Comparison of ENCODE assay signal across 16 mouse cellular contexts in genomic region chr9:43130684-43131083, GRCm38 (mm10). TPM values are rescaled to one million over a fixed set of nuclear protein-coding genes. Genes with fewer than 3 reads are reported as not detected.
DNase-seq lines count a peak whose midpoint lies in the region; ATAC-seq and TF ChIP-seq lines count a peak whose summit lies in the region.
"Had no signal": no experiment of that assay in that cellular context is flagged by ENCODE, and none has a peak within 500 bp of the region (broad histone marks: within the 10 kb centered on the region; RNA-seq: fewer than 3 reads in every experiment).

No protein-coding gene starts in this region.

- no peak for ATAC-seq in kidney, postnatal 0 days (replicated peaks; ENCODE audit: low FRiP score, low read depth)
- no peak for ATAC-seq in kidney, embryonic 15.5 days (replicated peaks; ENCODE audit: low FRiP score)
- ATAC-seq: activated CD4-positive, CD25-positive, alpha-beta regulatory T cell, adult 4 months had no signal

- TF ChIP-seq CTCF in kidney, postnatal 0 days (IDR thresholded peaks at IDR 0.05; ENCODE audit: low read depth) = peak; percentile 43
- 0 out of 2 replicates have a peak, but pooled peaks have one; percentile 7 for TF ChIP-seq CTCF in bone marrow macrophage, adult 2 months (IDR thresholded peaks at IDR 0.05; ENCODE audit: low read depth, low read length)

- H3K27me3 ChIP-seq in kidney, postnatal 0 days (ENCODE audit: insufficient read depth, low read length) = no peaks in the 10 kb centered on the region
- H3K27me3 ChIP-seq in kidney, embryonic 15.5 days = no peaks in the 10 kb centered on the region
- H3K27me3 ChIP-seq: embryonic facial prominence, embryonic 15.5 days; hindbrain, embryonic 15.5 days; lung, embryonic 15.5 days had no signal

- H3K4me2 ChIP-seq in kidney, postnatal 0 days (ENCODE audit: low read length) = no peak overlapping the region
- H3K4me2 ChIP-seq in kidney, embryonic 15.5 days = no peak overlapping the region
- H3K4me2 ChIP-seq: embryonic facial prominence, embryonic 15.5 days; hindbrain, embryonic 15.5 days; lung, embryonic 15.5 days had no signal

- WGBS in kidney, postnatal 0 days = 93% methylated on average over 2 of the region's 2 CpGs
- 90% methylated on average over 2 of the region's 2 CpGs for WGBS in kidney, embryonic 15.5 days

- H3K4me1 ChIP-seq in kidney, postnatal 0 days (replicated peaks; ENCODE audit: insufficient read depth, low read length) = no peaks in the 10 kb centered on the region
- peaks cover 18% of the 10 kb centered on the region for H3K4me1 ChIP-seq in kidney, embryonic 15.5 days
- H3K4me1 ChIP-seq in bone marrow macrophage, adult 2 months (ENCODE audit: control insufficient read depth, insufficient read depth, low read length) = no peaks in the 10 kb centered on the region
- H3K4me1 ChIP-seq: lung, embryonic 15.5 days had no signal

- no peaks in the 10 kb centered on the region for H3K36me3 ChIP-seq in kidney, postnatal 0 days (ENCODE audit: insufficient read depth, low read length)
- H3K36me3 ChIP-seq in kidney, embryonic 15.5 days = no peaks in the 10 kb centered on the region
- H3K36me3 ChIP-seq: embryonic facial prominence, embryonic 15.5 days; hindbrain, embryonic 15.5 days; lung, embryonic 15.5 days had no signal

- H3K27ac ChIP-seq in kidney, postnatal 0 days = no peak overlapping the region
- H3K27ac ChIP-seq in kidney, embryonic 15.5 days = no peak overlapping the region
- H3K27ac ChIP-seq in bone marrow macrophage, adult 2 months (ENCODE audit: insufficient read depth, low read depth, low read length) = no peak overlapping the region
- H3K27ac ChIP-seq: embryonic facial prominence, embryonic 15.5 days; hindbrain, embryonic 15.5 days; lung, embryonic 15.5 days had no signal

- intact Hi-C loops in left cerebral cortex, postnatal 10 days (cut with DNase I) = no loop called here

- H3K9me3 ChIP-seq in kidney, postnatal 0 days (replicated peaks; ENCODE audit: low read length) = no peaks in the 10 kb centered on the region
- H3K9me3 ChIP-seq in kidney, embryonic 15.5 days (replicated peaks) = no peaks in the 10 kb centered on the region
- H3K9me3 ChIP-seq: embryonic facial prominence, embryonic 15.5 days; hindbrain, embryonic 15.5 days; lung, embryonic 15.5 days had no signal

- H3K4me3 ChIP-seq in kidney, postnatal 0 days (replicated peaks; ENCODE audit: low read depth, low read length) = no peak overlapping the region
- no peak overlapping the region for H3K4me3 ChIP-seq in kidney, embryonic 15.5 days (replicated peaks)
- H3K4me3 ChIP-seq in bone marrow macrophage, adult 2 months (ENCODE audit: insufficient read depth, low read length) = no peak overlapping the region
- H3K4me3 ChIP-seq: embryonic facial prominence, embryonic 15.5 days; hindbrain, embryonic 15.5 days; lung, embryonic 15.5 days had no signal

- DNase-seq in kidney, postnatal 0 days (ENCODE audit: low spot score) = no peak
- peak; percentile 17 for DNase-seq in thymus, postnatal 4 days
- DNase-seq in thymus, adult 18-20 months = no peak
- DNase-seq in left cerebral cortex, postnatal 10 days (ENCODE audit: extremely low spot score in 1 of 2, low spot score in 2 of 2) = no peak
- DNase-seq in retina, postnatal 1 day = no peak
- DNase-seq: cerebellum, adult 18-20 months; gastrocnemius, postnatal 36 days; heart, postnatal 10 days; thymus, adult 2 months had no signal

- H3K9ac ChIP-seq in kidney, postnatal 0 days (ENCODE audit: low read depth, low read length) = no peak overlapping the region
- H3K9ac ChIP-seq in kidney, embryonic 15.5 days = no peak overlapping the region
- H3K9ac ChIP-seq: embryonic facial prominence, embryonic 15.5 days; hindbrain, embryonic 15.5 days; lung, embryonic 15.5 days had no signal

- TF ChIP-seq POLR2A in bone marrow macrophage, adult 2 months (IDR thresholded peaks at IDR 0.05; ENCODE audit: borderline replicate concordance, low read depth, low read length) = no peak

RNA-seq across cellular contexts. Expression of gene Tmem136, which starts 14.3 kb away (rescaled TPM):
- 9.3 and 10.6 TPM in 2 replicates for polyA plus RNA-seq in kidney, postnatal 0 days (2015; fragmentation: Nextera tagmentation; extraction: Ambion mirVana)
- polyA plus RNA-seq in kidney, embryonic 15.5 days (2015; fragmentation: Nextera tagmentation; extraction: Ambion mirVana) = 7.5 and 8.6 TPM in 2 replicates
- polyA plus RNA-seq in bone marrow macrophage, adult 2 months (2012; ENCODE audit: insufficient read depth, insufficient read length, missing spikeins) = not detected in 2 replicates
- total RNA-seq in left cerebral cortex, postnatal 10 days (2021) = 10 to 100 TPM; 16.0 to 17.7 TPM
- total RNA-seq: neutrophil, adult 5-6 weeks had no signal

RNA-seq across cellular contexts. Expression of gene Arhgef12, which starts 23.6 kb away (rescaled TPM):
- polyA plus RNA-seq in kidney, postnatal 0 days (2015; fragmentation: Nextera tagmentation; extraction: Ambion mirVana) = 11.2 and 11.4 TPM in 2 replicates
- polyA plus RNA-seq in kidney, embryonic 15.5 days (2015; fragmentation: Nextera tagmentation; extraction: Ambion mirVana) = 14.6 and 15.5 TPM in 2 replicates
- 6.8 and 8.6 TPM in 2 replicates for polyA plus RNA-seq in bone marrow macrophage, adult 2 months (2012; ENCODE audit: insufficient read depth, insufficient read length, missing spikeins)
- 100 to 1,000 TPM; 150 to 165 TPM for total RNA-seq in left cerebral cortex, postnatal 10 days (2021)
